Mouse (Mus musculus) liver, embryonic 11.5 days (tissue): Measurements from ENCODE around the gene Gm49393. TPM values are rescaled to one million over a fixed set of nuclear protein-coding genes. Genes with fewer than 3 reads are reported as not detected.

ENCODE experiments used
- ATAC-seq: fragments of 200-750 bp; cut with Nextera tagmentation; replicated peaks from 2 replicates; pipeline ENCODE4 v1.8.0; 2017; ENCODE audit warnings: moderate number of reproducible peaks, mild to moderate bottlenecking, moderate TSS enrichment, moderate library complexity; ENCODE audit not compliant: low FRiP score
- DNase-seq: peaks from one replicate; pipeline ENCODE4 v3.0.0-alpha.2; 2017; ENCODE audit warnings: low spot score
- H3K27ac ChIP-seq: fragments of 300-500 bp; sonication (generic); 2 replicates; pipeline ENCODE4 v1.5.1; 2014; ENCODE audit warnings: mild to moderate bottlenecking, low read depth, low read length, control low read depth
- H3K27me3 ChIP-seq: fragments of 300-500 bp; sonication (generic); replicated peaks from 2 replicates; pipeline ENCODE4 v1.6.1; 2014; ENCODE audit warnings: low read length, mixed read lengths; ENCODE audit not compliant: control insufficient read depth, insufficient read depth
- H3K36me3 ChIP-seq: fragments of 300-500 bp; sonication (generic); 2 replicates; pipeline ENCODE4 v1.6.1; 2014; ENCODE audit warnings: mild to moderate bottlenecking, low read length, moderate library complexity, mixed read lengths; ENCODE audit not compliant: control insufficient read depth, insufficient read depth
- H3K4me1 ChIP-seq: fragments of 300-500 bp; sonication (generic); replicated peaks from 2 replicates; pipeline ENCODE4 v1.6.1; 2014; ENCODE audit warnings: low read length, mixed read lengths; ENCODE audit not compliant: control insufficient read depth, insufficient read depth
- H3K4me2 ChIP-seq: fragments of 300-500 bp; sonication (generic); 2 replicates; pipeline ENCODE4 v1.6.1; 2014; ENCODE audit warnings: mild to moderate bottlenecking, control low read depth, moderate library complexity
- H3K4me3 ChIP-seq: fragments of 300-500 bp; sonication (generic); 2 replicates; pipeline ENCODE4 v1.5.1; 2014; ENCODE audit warnings: low read depth, low read length, control low read depth
- H3K9ac ChIP-seq: fragments of 300-500 bp; sonication (generic); 2 replicates; pipeline ENCODE4 v1.6.1; 2014; ENCODE audit warnings: low read depth, low read length, control low read depth
- H3K9me3 ChIP-seq: fragments of 300-500 bp; sonication (generic); 2 replicates; pipeline ENCODE4 v1.6.1; 2016; ENCODE audit warnings: low read length, inconsistent platforms, mixed read lengths; ENCODE audit not compliant: control insufficient read depth
- WGBS: fragments of 180-500 bp; shearing (Covaris S2); extraction: QIAGEN DNeasy Blood & Tissue Kit; methylation state at CpG from one replicate; pipeline ENCODE4 v1.1.7; 2014; 5-methylcytosine and 5-hydroxymethylcytosine counted together
- polyA plus RNA-seq: library from polyadenylated mRNA; unstranded; fragments of >200 nt; fragmentation: Nextera tagmentation; extraction: Ambion mirVana; gene quantifications from 2 replicates; pipeline ENCODE4 v1.2.1, GENCODE M21; 2014

Gm49393 gene
- polyA plus RNA-seq, 1 experiment from 2014 or later = not detected

- ATAC-seq = no peak
- Histone ChIP-seq H3K9ac (no peak overlapping the region), H3K4me3 (no peak overlapping the region), H3K27ac (no peak overlapping the region), H3K27me3 (no peaks in the 10 kb centered on the region), H3K4me1 (no peaks in the 10 kb centered on the region), H3K9me3 (no peaks in the 10 kb centered on the region), H3K4me2 (no peak overlapping the region), H3K36me3 (no peaks in the 10 kb centered on the region)
- no peak for DNase-seq
- 73% methylated on average over 3 of the region's 3 CpGs for WGBS
These were observed 114.8 kb downstream of the Gm49393 start for GRCm38 (mm10) chr13:60820486-60821175.

GRCm38 (mm10) chr13:60819469-60819868, 115.9 kb downstream of the Gm49393 start:
- 13% methylated on average over 7 of the region's 7 CpGs for WGBS
- H3K4me2 ChIP-seq = no peak overlapping the region
- DNase-seq (peak; percentile 36), ATAC-seq (no peak)
- H3K27me3 ChIP-seq = no peaks in the 10 kb centered on the region
- H3K9me3 ChIP-seq = no peaks in the 10 kb centered on the region
- H3K27ac ChIP-seq = no peak overlapping the region
- H3K4me3 ChIP-seq = no peak overlapping the region
- no peaks in the 10 kb centered on the region for H3K4me1 ChIP-seq
- H3K9ac ChIP-seq = no peak overlapping the region
- no peaks in the 10 kb centered on the region for H3K36me3 ChIP-seq

GRCm38 (mm10) chr13:60813722-60814121, 121.7 kb downstream of the Gm49393 start:
- Histone ChIP-seq H3K9me3 (no peaks in the 10 kb centered on the region), H3K27ac (no peak overlapping the region), H3K27me3 (no peaks in the 10 kb centered on the region), H3K4me1 (no peaks in the 10 kb centered on the region), H3K36me3 (no peaks in the 10 kb centered on the region), H3K4me3 (no peak overlapping the region), H3K9ac (no peak overlapping the region), H3K4me2 (no peak overlapping the region)
- DNase-seq (no peak), ATAC-seq (no peak)
- WGBS = 65% methylated on average over 1 of the region's 1 CpGs

GRCm38 (mm10) chr13:60812768-60813167, 122.6 kb downstream of the Gm49393 start:
- H3K9me3 ChIP-seq = no peaks in the 10 kb centered on the region
- H3K4me3 ChIP-seq = no peak overlapping the region
- H3K36me3 ChIP-seq = no peaks in the 10 kb centered on the region
- H3K4me2 ChIP-seq = no peak overlapping the region
- ATAC-seq (no peak), DNase-seq (no peak)
- H3K4me1 ChIP-seq = no peaks in the 10 kb centered on the region
- H3K27ac ChIP-seq = no peak overlapping the region
- WGBS = 67% methylated on average over 6 of the region's 6 CpGs
- no peak overlapping the region for H3K9ac ChIP-seq
- no peaks in the 10 kb centered on the region for H3K27me3 ChIP-seq

- 62% methylated on average over 2 of the region's 2 CpGs for WGBS
- H3K4me3 ChIP-seq = no peak overlapping the region
These were observed 125.7 kb downstream of the Gm49393 start for GRCm38 (mm10) chr13:60809690-60810089.

More at GRCm38 (mm10) chr13:60809690-60810089, 125.7 kb downstream of the Gm49393 start:
- H3K9ac ChIP-seq = no peak overlapping the region
- no peaks in the 10 kb centered on the region for H3K9me3 ChIP-seq
- no peak overlapping the region for H3K4me2 ChIP-seq
- H3K36me3 ChIP-seq = no peaks in the 10 kb centered on the region
- no peak overlapping the region for H3K27ac ChIP-seq
- DNase-seq (no peak), ATAC-seq (no peak)
- no peaks in the 10 kb centered on the region for H3K27me3 ChIP-seq
- H3K4me1 ChIP-seq = no peaks in the 10 kb centered on the region

Other genes starting within 250 kb of the Gm49393 start
- gene BC051665, start 149.2 kb downstream of the Gm49393 start, polyA plus RNA-seq = not detected in 2 replicates
- not detected in 2 replicates for gene Ctsll3, start 132.7 kb downstream of the Gm49393 start, polyA plus RNA-seq
- 0.18 TPM in 1 of 2 replicates, not detected in the other for gene 4930486L24Rik, start 71.1 kb downstream of the Gm49393 start, polyA plus RNA-seq
- gene Gm49392, start 38.7 kb downstream of the Gm49393 start, polyA plus RNA-seq = 0.16 and 0.34 TPM in 2 replicates
- gene Ctla2b, start 38.1 kb downstream of the Gm49393 start, polyA plus RNA-seq = 7.2 and 7.8 TPM in 2 replicates
- not detected in 2 replicates for gene Tpbpb, start 30.7 kb downstream of the Gm49393 start, polyA plus RNA-seq
- gene Gm49391, start 981 bp upstream of the Gm49393 start, polyA plus RNA-seq = 2.5 and 2.8 TPM in 2 replicates
- 44.5 and 46.4 TPM in 2 replicates for gene Ctla2a, start 1.0 kb upstream of the Gm49393 start, polyA plus RNA-seq
- not detected in 2 replicates for gene Tpbpa, start 6.4 kb upstream of the Gm49393 start, polyA plus RNA-seq
- not detected in 2 replicates for gene Ctsj, start 70.4 kb upstream of the Gm49393 start, polyA plus RNA-seq
- gene Ctsq, start 105.0 kb upstream of the Gm49393 start, polyA plus RNA-seq = not detected in 2 replicates
- gene Ctsr, start 228.7 kb upstream of the Gm49393 start, polyA plus RNA-seq = not detected in 2 replicates